Mouse (Mus musculus): Measurements from ENCODE around the gene Magoh. TPM values are rescaled to one million over a fixed set of nuclear protein-coding genes. Genes with fewer than 3 reads are reported as not detected.

The Magoh gene
- total and polyA plus RNA-seq, 3 experiments = 165 to 369 (median 217) TPM

DNA sequence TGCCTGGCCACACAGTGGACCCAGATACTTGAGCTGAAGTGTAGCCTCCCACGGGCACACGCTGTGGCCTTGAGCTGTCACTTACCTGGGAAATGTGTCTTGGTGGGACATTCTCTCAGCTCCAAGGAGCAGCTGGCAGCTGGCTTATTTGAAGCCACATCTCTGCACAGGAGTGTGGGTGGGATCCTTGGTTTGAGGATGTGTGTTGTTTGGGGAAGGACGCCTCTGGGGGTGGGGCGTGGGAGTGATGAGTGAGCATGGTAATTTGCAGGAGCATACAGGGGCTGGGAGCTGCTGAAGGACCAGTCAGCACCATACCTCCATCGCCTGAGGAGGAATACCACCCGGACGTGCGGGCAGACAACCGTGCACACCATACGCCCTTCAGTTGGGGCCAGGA lies 49.4 kb upstream of the Magoh start:
- Histone ChIP-seq H3K4me3 (replicated peaks in 1 of 3; ENCODE audit: low read depth in 2 of 3, low read length in 2 of 3, poor library complexity in 1 of 3) (no peak overlapping the region), H3K79me2 (replicated peaks; ENCODE audit: control insufficient read depth, extremely low read depth, insufficient read depth, poor library complexity, severe bottlenecking) (no peaks in the 10 kb centered on the region), H3K27ac (ENCODE audit: insufficient read depth, low read depth) (no peak overlapping the region), H3K36me3 (replicated peaks in 1 of 2; ENCODE audit: control insufficient read depth in 1 of 2, insufficient read depth in 1 of 2, low read length in 1 of 2) (peaks cover 0 to 88% of the 10 kb centered on the region in 2 experiments), H3K9me3 (replicated peaks; ENCODE audit: low read length) (no peaks in the 10 kb centered on the region), H3K4me1 (ENCODE audit: control insufficient read depth in 1 of 2, insufficient read depth in 2 of 2) (peaks cover 0 to 29% of the 10 kb centered on the region in 2 experiments; a peak in 2 of 4 replicates), H3K4me2 (ENCODE audit: insufficient read depth, low read depth, poor library complexity, severe bottlenecking) (no peak overlapping the region), H3K27me3 (replicated peaks) (no peaks in the 10 kb centered on the region), H3K9ac (ENCODE audit: insufficient read depth, low read depth) (no peak overlapping the region)
- TF ChIP-seq ZC3H11A (IDR thresholded peaks at IDR 0.05; ENCODE audit: low read depth, low read length) (no peak), SMC3 (IDR thresholded peaks at IDR 0.05; ENCODE audit: low read depth, low read length) (no peak), CHD2 (IDR thresholded peaks at IDR 0.05; ENCODE audit: low read length) (no peak), RAD21 (IDR thresholded peaks at IDR 0.05; ENCODE audit: low read depth, low read length) (no peak), KAT2A (IDR thresholded peaks at IDR 0.05; ENCODE audit: insufficient replicate concordance, low read length) (no peak), JUN (IDR thresholded peaks at IDR 0.05; ENCODE audit: insufficient read depth, low read depth, low read length) (no peak), GABPA (IDR thresholded peaks at IDR 0.05; ENCODE audit: insufficient replicate concordance, low read depth, low read length) (no peak)
- no peak for DNase-seq (ENCODE audit: extremely low read depth)
- in situ Hi-C loops (cut with MboI; ENCODE audit: low pct_ligation_motif_present, low pct_unique_long_range_greater_than_20kb, low sequenced_read_pairs) = loop anchor here (25.0 kb wide), 1 partner anchor 418 kb away; no protein-coding TSS in a partner anchor
- dilution Hi-C loops (cut with MboI; ENCODE audit: extremely low pct_ligation_motif_present, extremely low pct_unique_long_range_greater_than_20kb, low sequenced_read_pairs) = no loop called here

- Histone ChIP-seq H3K27ac (ENCODE audit: insufficient read depth, low read depth) (no peak overlapping the region), H3K4me2 (ENCODE audit: insufficient read depth, low read depth, poor library complexity, severe bottlenecking) (no peak overlapping the region), H3K9me3 (replicated peaks; ENCODE audit: low read length) (no peaks in the 10 kb centered on the region), H3K9ac (ENCODE audit: insufficient read depth, low read depth) (no peak overlapping the region), H3K79me2 (replicated peaks; ENCODE audit: control insufficient read depth, extremely low read depth, insufficient read depth, poor library complexity, severe bottlenecking) (no peaks in the 10 kb centered on the region), H3K4me3 (replicated peaks in 1 of 3; ENCODE audit: low read depth in 2 of 3, low read length in 2 of 3, poor library complexity in 1 of 3) (no peak overlapping the region), H3K4me1 (ENCODE audit: control insufficient read depth in 1 of 2, insufficient read depth in 2 of 2) (peaks cover 0 to 29% of the 10 kb centered on the region in 2 experiments; a peak in 2 of 4 replicates), H3K36me3 (replicated peaks in 1 of 2; ENCODE audit: control insufficient read depth in 1 of 2, insufficient read depth in 1 of 2, low read length in 1 of 2) (peaks cover 0 to 88% of the 10 kb centered on the region in 2 experiments), H3K27me3 (replicated peaks) (no peaks in the 10 kb centered on the region)
- TF ChIP-seq CTCF (conservative IDR thresholded peaks at IDR 0.05 in 1 of 2, IDR thresholded peaks at IDR 0.05 in 1 of 2; ENCODE audit: low read depth in 2 of 2, low read length in 2 of 2) (no peak), MAX (IDR thresholded peaks at IDR 0.05; ENCODE audit: low read length) (no peak), RCOR1 (conservative IDR thresholded peaks at IDR 0.05; ENCODE audit: low read depth, low read length) (no peak), UBTF (IDR thresholded peaks at IDR 0.05; ENCODE audit: low read depth, low read length) (no peak), POLR2AphosphoS2 (IDR thresholded peaks at IDR 0.05; ENCODE audit: low read depth, low read length) (no peak), IRF4 (IDR thresholded peaks at IDR 0.05; ENCODE audit: low read depth, low read length) (no peak), PAX5 (IDR thresholded peaks at IDR 0.05; ENCODE audit: low read length) (no peak), MAZ (IDR thresholded peaks at IDR 0.05; ENCODE audit: low read depth, low read length) (no peak), MEF2A (IDR thresholded peaks at IDR 0.05; ENCODE audit: borderline replicate concordance, low read depth, low read length) (no peak), NRF1 (IDR thresholded peaks at IDR 0.05; ENCODE audit: low read depth, low read length) (no peak), RAD21 (IDR thresholded peaks at IDR 0.05; ENCODE audit: low read depth, low read length) (no peak), E2F4 (IDR thresholded peaks at IDR 0.05; ENCODE audit: insufficient replicate concordance, low read depth, low read length) (no peak), EP300 (IDR thresholded peaks at IDR 0.05; ENCODE audit: low read length) (no peak), MYC (IDR thresholded peaks at IDR 0.05; ENCODE audit: low read depth, low read length) (no peak), TBP (conservative IDR thresholded peaks at IDR 0.05; ENCODE audit: low read depth, low read length) (no peak), CHD2 (IDR thresholded peaks at IDR 0.05; ENCODE audit: low read length) (no peak), CHD1 (IDR thresholded peaks at IDR 0.05; ENCODE audit: low read depth, low read length) (no peak)
- dilution Hi-C loops (cut with MboI; ENCODE audit: extremely low pct_ligation_motif_present, extremely low pct_unique_long_range_greater_than_20kb, low sequenced_read_pairs) (no loop called here), in situ Hi-C loops (cut with MboI; ENCODE audit: low pct_ligation_motif_present, low pct_unique_long_range_greater_than_20kb, low sequenced_read_pairs) (loop anchor here (25.0 kb wide), 1 partner anchor 419 kb away; no protein-coding TSS in a partner anchor)
- DNase-seq (ENCODE audit: extremely low read depth) = no peak
Observed at GRCm38 (mm10) chr4:107830821-107831221, 48.7 kb upstream of the Magoh start.
